Mouse (Mus musculus): ENCODE data around the gene Prkd3. TPM values are rescaled to one million over a fixed set of nuclear protein-coding genes. Genes with fewer than 3 reads are reported as not detected.

Prkd3 gene
- polyA plus RNA-seq (2015; fragmentation: Nextera tagmentation; extraction: Ambion mirVana), result 8.1 and 8.6 TPM in 2 replicates

DNA sequence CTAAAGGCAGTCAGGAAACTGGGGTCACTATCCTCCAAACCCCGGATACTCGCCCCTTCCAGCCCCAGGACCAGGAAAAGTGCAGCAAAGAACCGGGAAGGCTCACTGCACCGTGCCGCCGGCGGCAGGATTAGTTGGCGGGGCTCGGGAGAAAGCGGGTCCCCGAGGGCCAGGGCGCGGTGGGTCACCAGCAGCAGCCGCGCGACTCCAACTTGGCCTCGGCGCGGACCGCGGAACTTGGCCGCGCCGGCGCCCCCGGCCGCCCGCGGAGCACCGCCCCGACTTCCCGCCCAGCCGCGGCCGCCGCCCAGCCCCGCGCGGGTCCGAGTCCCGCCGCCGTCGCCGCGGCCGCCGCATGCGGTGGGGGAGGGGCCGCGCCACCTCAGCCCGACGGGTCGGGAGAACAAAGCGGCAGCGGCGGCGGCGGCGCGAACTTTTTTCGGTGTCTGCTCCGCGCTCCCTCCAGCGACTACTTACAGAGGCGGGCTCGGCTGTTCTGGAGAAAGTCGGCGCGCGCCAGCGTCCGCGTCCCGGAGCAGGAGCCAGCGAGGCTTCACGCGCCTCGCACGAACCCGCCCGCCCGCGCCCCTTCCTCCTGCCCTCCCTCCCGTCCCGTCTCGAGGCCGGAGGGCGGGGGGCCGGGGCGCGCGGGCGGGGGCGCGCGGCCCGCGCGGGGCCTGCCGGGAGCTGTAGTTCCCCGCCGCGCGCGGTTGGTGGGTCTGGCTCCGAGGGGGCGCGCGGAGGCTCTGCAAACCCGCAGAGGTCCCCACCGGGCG, at the start of gene Prkd3:
TSS of gene Prkd3 (minus strand) at position 609 of the 776 bp plus-strand sequence.
- peak; percentile 80 for ATAC-seq (ENCODE audit: insufficient read depth)
- Histone ChIP-seq H3K4me1 (replicated peaks) (peaks cover 39% of the 10 kb centered on the region), H3K4me3 (replicated peaks) (peak within 1 kb of the TSS; percentile 74), H3K4me2 (peak within 1 kb of the TSS; percentile 92), H3K27ac (replicated peaks) (peak within 1 kb of the TSS; percentile 72), H3K9me3 (replicated peaks) (no peaks in the 10 kb centered on the region), H3K9ac (peak within 1 kb of the TSS; percentile 72), H3K27me3 (peaks cover 19% of the 10 kb centered on the region), H3K36me3 (replicated peaks) (no peaks in the 10 kb centered on the region)
- WGBS (ENCODE audit: insufficient replicate concordance), result under 1% methylated on average over 90 of the region's 113 CpGs

DNA sequence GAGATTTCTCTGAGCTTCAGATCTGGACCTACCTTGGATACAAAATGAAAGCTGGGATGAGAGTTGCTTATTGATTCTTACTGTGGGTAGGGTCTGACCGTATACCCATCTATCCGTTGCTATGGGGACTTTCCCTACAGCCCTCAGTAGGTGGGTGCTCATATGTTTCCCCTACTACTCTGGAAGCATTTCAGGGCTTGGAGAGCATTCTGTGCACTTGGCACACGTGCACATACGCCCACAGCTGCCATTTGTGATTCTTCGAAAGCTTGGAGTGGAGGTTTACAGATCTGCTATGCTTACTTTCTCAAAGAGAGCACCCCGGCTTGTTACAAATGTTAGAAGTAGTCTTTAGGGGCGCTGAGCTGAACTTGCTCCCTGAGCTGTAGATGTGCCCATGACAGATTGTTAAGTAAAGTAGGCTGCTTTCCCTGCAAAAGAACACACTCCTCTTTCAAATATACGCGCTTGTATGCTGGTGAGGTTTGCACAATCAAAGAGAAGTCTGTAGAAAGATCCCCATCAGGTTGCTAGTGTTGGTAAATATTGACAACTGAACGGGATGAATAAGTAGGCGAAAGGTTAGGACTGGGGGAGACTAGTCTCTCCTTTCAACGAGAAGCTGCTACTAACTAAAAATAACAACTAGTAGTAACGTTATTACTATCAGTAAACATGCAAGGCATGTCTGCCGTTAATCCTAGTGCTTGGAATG, 49.3 kb upstream of the Prkd3 start:
- ATAC-seq (ENCODE audit: insufficient read depth), result peak; percentile 59
- 61% methylated on average over 14 of the region's 14 CpGs for WGBS (ENCODE audit: insufficient replicate concordance)
- H3K4me3 ChIP-seq (replicated peaks), result no peak overlapping the region
- H3K36me3 ChIP-seq (replicated peaks), result no peaks in the 10 kb centered on the region
- H3K9ac ChIP-seq, result no peak overlapping the region
- no peaks in the 10 kb centered on the region for H3K27me3 ChIP-seq
- no peaks in the 10 kb centered on the region for H3K4me1 ChIP-seq (replicated peaks)
- H3K9me3 ChIP-seq (replicated peaks), result no peaks in the 10 kb centered on the region
- no peak overlapping the region for H3K4me2 ChIP-seq
- H3K27ac ChIP-seq (replicated peaks), result peak overlapping the region; percentile 55

DNA sequence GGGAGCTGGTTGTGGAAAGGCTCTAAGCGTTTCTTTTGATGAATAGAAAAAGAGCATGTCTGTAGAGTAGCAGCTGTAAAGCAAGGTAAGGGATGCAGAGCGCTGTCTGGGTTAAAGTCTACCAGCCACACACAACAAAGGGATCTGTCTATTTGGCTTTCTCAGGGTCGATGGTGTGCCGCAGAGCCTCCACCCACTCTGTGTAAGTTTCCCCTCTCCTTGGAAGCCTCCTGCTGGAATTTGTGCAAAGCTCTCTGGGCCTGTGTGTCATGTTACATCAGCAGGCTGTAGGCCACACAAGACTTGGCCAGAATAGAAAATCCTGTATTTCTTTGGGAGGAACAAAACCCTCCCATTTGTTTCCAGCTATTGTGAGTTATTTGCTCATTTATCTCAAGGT, 48.4 kb upstream of the Prkd3 start:
- Histone ChIP-seq H3K36me3 (replicated peaks) (no peaks in the 10 kb centered on the region), H3K27me3 (no peaks in the 10 kb centered on the region), H3K4me3 (replicated peaks) (no peak overlapping the region), H3K9me3 (replicated peaks) (no peaks in the 10 kb centered on the region), H3K9ac (no peak overlapping the region), H3K4me2 (0 out of 2 replicates have a peak overlapping the region, but pooled peaks have one; percentile 2), H3K27ac (replicated peaks) (0 out of 2 replicates have a peak overlapping the region, but pooled peaks have one; percentile 48), H3K4me1 (replicated peaks) (no peaks in the 10 kb centered on the region)
- peak; percentile 74; the same call in 1 of the 2 replicates for ATAC-seq (ENCODE audit: insufficient read depth)
- 57% methylated on average over 4 of the region's 4 CpGs for WGBS (ENCODE audit: insufficient replicate concordance)

DNA sequence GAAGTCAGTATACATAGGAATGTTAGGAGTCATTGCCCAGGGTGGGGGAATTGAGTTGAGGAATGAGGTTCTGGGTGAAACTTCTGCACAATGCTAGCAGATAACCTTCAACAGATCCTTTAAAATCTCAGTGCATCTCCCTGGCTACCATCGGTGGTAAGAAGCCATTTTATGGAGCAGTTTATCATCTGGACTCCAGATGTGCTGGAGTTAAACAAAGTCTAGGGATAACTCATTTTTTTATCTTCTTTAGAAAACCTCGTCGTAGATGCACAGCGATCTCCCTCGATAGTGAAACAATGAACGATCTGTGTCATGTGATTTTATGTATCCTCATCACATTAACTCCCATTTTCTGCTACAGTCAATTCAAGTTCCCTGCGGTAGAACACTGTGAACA, 48.0 kb upstream of the Prkd3 start:
- Histone ChIP-seq H3K9me3 (replicated peaks) (no peaks in the 10 kb centered on the region), H3K4me3 (replicated peaks) (no peak overlapping the region), H3K27me3 (no peaks in the 10 kb centered on the region), H3K4me2 (0 out of 2 replicates have a peak overlapping the region, but pooled peaks have one; percentile 2), H3K36me3 (replicated peaks) (no peaks in the 10 kb centered on the region), H3K27ac (replicated peaks) (0 out of 2 replicates have a peak overlapping the region, but pooled peaks have one; percentile 48), H3K9ac (no peak overlapping the region), H3K4me1 (replicated peaks) (no peaks in the 10 kb centered on the region)
- 67% methylated on average over 7 of the region's 7 CpGs for WGBS (ENCODE audit: insufficient replicate concordance)
- no peak for ATAC-seq (ENCODE audit: insufficient read depth)

DNA sequence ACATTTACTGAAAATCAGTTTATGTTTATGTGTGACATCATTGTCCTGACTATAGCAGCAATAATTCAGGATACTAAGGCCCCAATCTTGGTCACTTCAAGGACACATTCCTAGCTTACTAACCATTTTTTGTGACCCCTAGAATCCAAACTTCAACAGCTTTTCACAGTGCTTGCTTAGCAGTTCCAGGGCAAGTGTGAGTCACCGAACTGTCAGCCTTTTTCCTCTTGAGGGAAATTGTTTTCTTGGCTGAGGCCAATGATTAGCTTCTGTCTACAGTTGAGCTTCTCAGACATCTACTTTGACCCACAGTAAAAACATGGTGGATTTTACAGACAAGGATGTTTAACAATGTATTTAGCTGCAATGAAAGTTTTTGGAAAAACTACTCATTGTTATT, 43.6 kb upstream of the Prkd3 start:
- H3K4me2 ChIP-seq, result no peak overlapping the region
- no peaks in the 10 kb centered on the region for H3K27me3 ChIP-seq
- no peaks in the 10 kb centered on the region for H3K9me3 ChIP-seq (replicated peaks)
- no peaks in the 10 kb centered on the region for H3K4me1 ChIP-seq (replicated peaks)
- no peak overlapping the region for H3K4me3 ChIP-seq (replicated peaks)
- 57% methylated on average over 1 of the region's 1 CpGs for WGBS (ENCODE audit: insufficient replicate concordance)
- no peaks in the 10 kb centered on the region for H3K36me3 ChIP-seq (replicated peaks)
- no peak for ATAC-seq (ENCODE audit: insufficient read depth)
- H3K27ac ChIP-seq (replicated peaks), result no peak overlapping the region
- no peak overlapping the region for H3K9ac ChIP-seq

DNA sequence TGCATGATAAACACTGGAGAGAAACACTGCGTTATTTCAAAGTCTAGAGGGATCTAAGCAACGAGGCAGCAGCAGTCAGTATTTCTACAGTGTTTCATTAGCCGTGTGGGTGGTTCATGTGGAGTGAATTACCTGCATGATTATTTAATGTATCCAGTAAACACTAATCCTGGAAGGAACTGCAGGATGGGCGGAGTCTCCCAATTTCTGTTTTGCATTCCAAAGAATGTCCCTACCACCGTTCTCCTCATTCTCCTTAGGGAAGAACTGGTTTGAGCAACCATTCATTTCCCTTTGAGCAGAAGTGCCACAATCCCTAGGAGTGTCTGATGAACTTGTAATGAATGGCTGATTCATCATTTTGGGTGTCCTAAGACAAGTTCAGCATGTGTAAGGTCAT, 39.6 kb upstream of the Prkd3 start:
- Histone ChIP-seq H3K27ac (replicated peaks) (no peak overlapping the region), H3K36me3 (replicated peaks) (no peaks in the 10 kb centered on the region), H3K9ac (no peak overlapping the region), H3K27me3 (no peaks in the 10 kb centered on the region), H3K4me2 (no peak overlapping the region), H3K4me3 (replicated peaks) (no peak overlapping the region), H3K4me1 (replicated peaks) (no peaks in the 10 kb centered on the region), H3K9me3 (replicated peaks) (no peaks in the 10 kb centered on the region)
- 63% methylated on average over 5 of the region's 5 CpGs for WGBS (ENCODE audit: insufficient replicate concordance)
- ATAC-seq (ENCODE audit: insufficient read depth), result no peak

- H3K27me3 ChIP-seq, result peaks cover 5% of the 10 kb centered on the region
- H3K36me3 ChIP-seq (replicated peaks), result no peaks in the 10 kb centered on the region
- H3K4me1 ChIP-seq (replicated peaks), result no peaks in the 10 kb centered on the region
- 57% methylated on average over 6 of the region's 6 CpGs for WGBS (ENCODE audit: insufficient replicate concordance)
- H3K4me2 ChIP-seq, result no peak overlapping the region
- ATAC-seq (ENCODE audit: insufficient read depth), result no peak
- no peak overlapping the region for H3K27ac ChIP-seq (replicated peaks)
- H3K4me3 ChIP-seq (replicated peaks), result no peak overlapping the region
- H3K9ac ChIP-seq, result no peak overlapping the region
- H3K9me3 ChIP-seq (replicated peaks), result no peaks in the 10 kb centered on the region
Observed at GRCm38 (mm10) chr17:79058271-79058670, 37.7 kb upstream of the Prkd3 start.

DNA sequence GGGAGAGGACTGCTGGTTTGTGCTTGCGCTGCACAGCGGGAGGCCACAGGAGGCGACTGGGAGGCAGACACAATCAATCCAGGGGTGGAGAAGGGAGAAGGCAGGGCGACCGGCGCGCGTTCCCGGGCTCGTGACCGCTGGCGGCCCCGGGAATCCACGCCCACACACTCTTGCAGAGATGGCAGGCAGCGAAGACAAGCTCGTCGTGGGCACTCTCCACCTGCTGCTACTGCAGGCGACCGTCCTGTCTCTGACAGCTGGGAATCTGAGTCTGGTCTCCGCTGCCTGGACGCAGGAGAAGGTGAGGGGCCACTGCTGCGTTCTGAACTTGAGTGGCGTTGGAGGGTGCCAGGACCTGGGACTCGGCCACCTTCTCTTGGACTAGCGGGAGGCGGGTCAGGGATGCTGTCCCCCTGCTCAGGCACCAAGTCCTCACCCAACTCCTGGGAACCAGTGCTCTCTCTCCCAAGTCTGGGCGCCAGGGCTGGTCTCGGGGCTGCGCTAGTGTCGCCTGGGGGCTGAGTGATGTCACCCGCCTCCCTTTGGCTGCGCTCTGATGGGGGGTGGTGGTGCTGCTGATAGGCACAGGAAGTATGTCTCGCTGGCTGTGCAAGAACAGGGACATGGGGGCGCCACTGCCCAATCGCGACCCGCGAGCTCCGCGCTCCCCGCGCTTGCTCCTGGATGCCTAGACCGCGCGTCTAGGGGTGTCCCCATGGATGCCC, 31.6 kb upstream of the Prkd3 start:
- H3K4me3 ChIP-seq (replicated peaks), result peak overlapping the region; percentile 57
- H3K27me3 ChIP-seq, result peaks cover 20% of the 10 kb centered on the region
- no peaks in the 10 kb centered on the region for H3K4me1 ChIP-seq (replicated peaks)
- no peaks in the 10 kb centered on the region for H3K36me3 ChIP-seq (replicated peaks)
- peak overlapping the region; percentile 8; the same call in 1 of the 2 replicates for H3K9ac ChIP-seq
- ATAC-seq (ENCODE audit: insufficient read depth), result peak; percentile 79
- no peak overlapping the region for H3K27ac ChIP-seq (replicated peaks)
- no peaks in the 10 kb centered on the region for H3K9me3 ChIP-seq (replicated peaks)
- under 1% methylated on average over 45 of the region's 45 CpGs for WGBS (ENCODE audit: insufficient replicate concordance)
- H3K4me2 ChIP-seq, result peak overlapping the region; percentile 61

DNA sequence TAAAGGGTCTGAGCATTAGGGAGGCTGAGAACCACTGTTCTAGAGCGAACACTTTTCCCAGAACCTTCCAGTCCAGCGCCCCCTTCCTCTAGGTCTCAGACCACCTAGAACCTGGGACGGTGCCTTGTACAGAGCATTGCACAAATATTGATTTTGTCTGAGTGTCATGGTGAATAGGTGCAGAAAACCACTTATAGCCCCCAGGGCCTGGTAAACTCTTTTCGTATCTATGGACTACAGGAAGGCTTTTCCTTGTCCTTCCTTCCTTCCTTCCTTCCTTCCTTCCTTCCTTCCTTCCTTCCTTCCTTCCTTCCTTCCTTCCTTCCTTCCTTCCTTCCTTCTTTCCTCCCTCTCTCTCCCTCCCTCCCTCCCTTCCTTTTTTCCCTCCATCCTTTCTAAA, 31.0 kb upstream of the Prkd3 start, which contains the start of gene Qpct:
TSS of gene Qpct (plus strand) at position 301 of the 400 bp plus-strand sequence.
- Histone ChIP-seq H3K9ac (peak within 1 kb of the TSS; percentile 8; the same call in 1 of the 2 replicates), H3K4me2 (peak within 1 kb of the TSS; percentile 61), H3K4me3 (replicated peaks) (peak within 1 kb of the TSS; percentile 57), H3K27ac (replicated peaks) (no peak within 1 kb of the TSS), H3K9me3 (replicated peaks) (no peaks in the 10 kb centered on the region), H3K27me3 (peaks cover 20% of the 10 kb centered on the region), H3K4me1 (replicated peaks) (no peaks in the 10 kb centered on the region), H3K36me3 (replicated peaks) (no peaks in the 10 kb centered on the region)
- 52% methylated on average over 4 of the region's 4 CpGs for WGBS (ENCODE audit: insufficient replicate concordance)
- ATAC-seq (ENCODE audit: insufficient read depth), result no peak

DNA sequence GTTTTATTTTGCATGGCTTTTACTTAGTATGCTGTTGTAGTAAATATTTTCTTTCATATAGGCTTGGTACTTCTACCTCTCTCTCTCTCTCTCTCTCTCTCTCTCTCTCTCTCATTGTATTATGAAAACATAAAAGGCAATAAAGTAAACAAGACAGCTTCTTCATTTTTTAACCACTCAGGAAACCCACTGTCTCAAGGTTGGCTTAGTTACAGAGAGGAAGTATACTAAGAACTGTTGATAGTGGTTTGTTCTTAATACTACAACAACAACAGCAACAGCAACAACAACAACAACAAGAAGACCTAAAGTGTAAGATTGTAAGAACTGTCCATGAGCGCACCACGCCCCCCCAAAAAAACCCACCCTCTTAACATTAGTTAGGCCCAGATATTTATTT, 23.1 kb upstream of the Prkd3 start:
- Histone ChIP-seq H3K4me1 (replicated peaks) (no peaks in the 10 kb centered on the region), H3K9me3 (replicated peaks) (no peaks in the 10 kb centered on the region), H3K4me3 (replicated peaks) (no peak overlapping the region), H3K36me3 (replicated peaks) (no peaks in the 10 kb centered on the region), H3K9ac (no peak overlapping the region), H3K27ac (replicated peaks) (no peak overlapping the region), H3K27me3 (no peaks in the 10 kb centered on the region), H3K4me2 (no peak overlapping the region)
- ATAC-seq (ENCODE audit: insufficient read depth), result no peak
- 88% methylated on average over 2 of the region's 2 CpGs for whole genome bisulfite sequencing (ENCODE audit: insufficient replicate concordance)

DNA sequence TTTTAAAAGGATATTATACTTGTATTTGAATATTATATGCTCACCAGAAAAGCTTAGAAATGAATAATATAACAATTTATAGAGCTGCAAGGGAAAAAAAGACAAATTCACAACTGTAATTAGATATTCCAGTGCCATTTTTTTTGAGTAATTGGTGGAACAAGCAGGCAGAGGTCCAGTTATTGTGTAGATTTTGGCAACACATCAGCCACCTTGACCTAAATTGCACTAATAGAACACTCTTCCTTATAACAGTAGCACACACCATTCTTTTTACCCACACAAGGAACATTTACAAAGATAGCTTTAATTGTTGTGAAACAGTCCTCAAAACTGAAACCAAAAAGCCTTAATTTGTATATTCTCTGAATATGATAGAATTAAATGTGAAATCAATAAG, 19.0 kb upstream of the Prkd3 start:
- no peak overlapping the region for H3K27ac ChIP-seq (replicated peaks)
- H3K4me3 ChIP-seq (replicated peaks), result no peak overlapping the region
- no peaks in the 10 kb centered on the region for H3K27me3 ChIP-seq
- H3K9me3 ChIP-seq (replicated peaks), result no peaks in the 10 kb centered on the region
- H3K4me2 ChIP-seq, result no peak overlapping the region
- no peaks in the 10 kb centered on the region for H3K36me3 ChIP-seq (replicated peaks)
- H3K9ac ChIP-seq, result no peak overlapping the region
- ATAC-seq (ENCODE audit: insufficient read depth), result no peak
- no peaks in the 10 kb centered on the region for H3K4me1 ChIP-seq (replicated peaks)
